Mouse (Mus musculus) adrenal gland, postnatal 4 days (tissue): ENCODE data around the gene Ncbp3. TPM values are rescaled to one million over a fixed set of nuclear protein-coding genes. Genes with fewer than 3 reads are reported as not detected.

Experiments used
- DNase-seq, 2 experiments: peaks; one replicate each; pipeline ENCODE4 v3.0.0; 2021 to 2022; ENCODE audit warnings: low spot score in 2 of 2, mixed read lengths in 2 of 2
- long read RNA-seq, 2 experiments: library from polyadenylated mRNA; stranded (forward); transcript quantifications; one replicate each; pipeline ENCODE4 v2.0.0; 2021
- total RNA-seq, 2 experiments: library from RNA; stranded (reverse); gene quantifications; 2 replicates each; pipeline ENCODE4 v1.2.3; 2021

Gene Ncbp3
- total RNA-seq: 10 to 100 TPM; 15.2 to 17.2 TPM
- long read RNA-seq, experiment 1, full-length matches to known transcripts: 9 of 13 reads
- long read RNA-seq, experiment 1, partial matches to known transcripts: 3 of 13 reads
- long read RNA-seq, experiment 1, other reads (novel, unspliced or antisense): 1 of 13 reads
- long read RNA-seq, experiment 2, full-length matches to known transcripts: 47 of 66 reads
- long read RNA-seq, experiment 2, partial matches to known transcripts: 8 of 66 reads
- long read RNA-seq, experiment 2, other reads (novel, unspliced or antisense): 11 of 66 reads

DNA sequence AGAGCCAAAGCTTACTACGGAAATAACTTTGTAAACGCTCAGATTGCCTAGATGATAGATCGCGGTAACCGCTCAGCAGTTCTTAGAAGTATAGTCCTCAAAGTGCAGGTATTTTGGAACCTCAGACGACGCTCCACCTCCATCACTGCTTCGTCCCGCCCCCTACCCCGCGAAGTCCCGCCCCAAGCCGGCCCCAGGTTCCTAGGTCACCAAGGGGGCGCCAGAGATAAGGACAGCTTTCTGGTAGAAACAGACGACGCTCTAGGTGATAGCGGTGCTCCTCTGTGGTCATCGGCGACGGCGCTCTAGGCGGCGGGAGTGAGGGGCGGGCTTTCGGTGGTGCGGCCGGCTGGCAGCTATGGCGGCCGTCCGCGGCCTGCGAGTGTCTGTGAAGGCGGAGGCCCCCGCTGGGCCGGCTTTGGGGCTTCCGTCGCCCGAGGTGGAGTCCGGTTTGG is at the start of gene Ncbp3:
Ncbp3 (plus strand) TSS at position 242 of the 455 bp plus-strand sequence.
- peak; percentile 89 to 99 for DNase-seq

DNA sequence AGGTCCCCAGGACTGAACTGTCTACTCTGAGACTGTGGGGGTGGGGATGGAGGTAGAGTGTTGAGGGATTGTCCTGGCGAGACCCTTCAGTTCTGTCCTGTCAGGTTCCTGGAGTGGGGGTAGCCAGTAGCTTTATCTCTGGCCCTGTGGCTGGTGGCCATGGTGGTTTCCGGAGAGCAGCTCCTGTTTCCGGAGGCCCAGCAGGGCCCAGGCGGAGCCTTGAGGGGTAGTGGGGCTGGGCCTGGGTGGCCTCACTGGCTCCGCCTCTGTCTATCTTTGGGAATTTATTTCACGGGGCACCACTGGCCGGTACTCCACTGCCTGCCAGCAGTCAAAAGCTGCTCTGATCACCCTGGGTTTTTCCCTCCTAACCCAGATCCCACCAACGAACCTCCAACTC is 48.8 kb upstream of the Ncbp3 start, which contains the start of gene P2rx1:
P2rx1 (plus strand) TSS at position 333 of the 400 bp plus-strand sequence.
- no peak for DNase-seq

DNA sequence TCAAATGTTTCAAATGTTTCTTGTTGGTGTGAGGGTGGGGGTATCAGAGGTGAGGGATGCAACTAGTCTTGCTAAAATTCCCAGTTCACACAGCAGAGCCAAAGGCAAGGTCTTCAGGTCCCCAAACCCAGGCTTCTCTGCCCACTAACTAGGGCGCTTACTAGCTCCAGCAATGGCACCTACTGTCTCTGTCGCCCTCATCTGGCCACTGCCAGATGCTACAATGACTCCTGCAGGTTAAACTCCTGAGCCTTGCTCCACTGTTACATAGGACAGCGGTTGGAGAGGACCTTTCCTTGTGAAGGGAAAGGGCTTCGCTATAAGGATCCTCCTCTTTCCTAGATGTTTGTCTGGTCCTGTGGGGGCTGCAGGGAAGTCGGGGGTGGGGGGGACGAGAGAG is 46.6 kb upstream of the Ncbp3 start:
- DNase-seq: peak in 1 of 2 experiments; percentile 46

DNA sequence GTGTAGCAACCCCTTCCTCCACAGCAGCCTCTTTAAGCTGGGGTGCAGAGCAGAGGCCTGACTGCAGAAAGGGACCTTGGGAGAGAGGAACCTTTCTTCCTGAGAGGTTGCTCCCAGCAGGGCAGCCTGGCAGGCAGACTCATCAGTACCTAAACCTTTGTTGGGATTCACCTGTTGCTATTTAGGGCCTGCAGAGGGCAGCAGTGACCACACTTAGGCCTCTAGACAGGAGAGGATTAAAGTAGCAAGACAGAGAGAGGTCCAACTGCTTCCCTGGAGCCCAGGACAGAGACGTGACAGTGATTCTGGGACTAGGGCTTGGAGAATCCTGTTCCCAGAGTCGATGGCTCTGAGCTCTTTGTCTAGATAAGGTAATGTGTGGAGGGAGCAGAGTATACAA is 41.2 kb upstream of the Ncbp3 start:
- DNase-seq: no peak

DNA sequence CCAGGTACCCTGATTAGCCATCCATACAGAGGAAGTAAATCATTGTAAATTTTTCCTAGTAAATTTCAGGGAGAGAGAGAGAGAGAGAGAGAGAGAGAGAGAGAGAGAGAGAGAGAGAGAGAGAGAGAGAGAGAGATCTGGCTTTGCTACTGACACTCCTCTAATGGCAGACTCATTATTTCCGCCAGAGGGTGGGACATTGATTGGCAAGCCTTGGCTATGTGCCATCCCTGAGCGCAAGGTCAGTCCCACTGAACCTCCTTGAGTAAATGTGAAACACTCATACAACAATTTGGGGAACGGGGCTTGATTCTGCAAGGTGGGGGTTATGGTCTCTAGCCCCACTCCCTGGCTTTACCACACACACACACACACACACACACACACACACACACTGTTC is 40.5 kb upstream of the Ncbp3 start:
- DNase-seq: no peak

DNA sequence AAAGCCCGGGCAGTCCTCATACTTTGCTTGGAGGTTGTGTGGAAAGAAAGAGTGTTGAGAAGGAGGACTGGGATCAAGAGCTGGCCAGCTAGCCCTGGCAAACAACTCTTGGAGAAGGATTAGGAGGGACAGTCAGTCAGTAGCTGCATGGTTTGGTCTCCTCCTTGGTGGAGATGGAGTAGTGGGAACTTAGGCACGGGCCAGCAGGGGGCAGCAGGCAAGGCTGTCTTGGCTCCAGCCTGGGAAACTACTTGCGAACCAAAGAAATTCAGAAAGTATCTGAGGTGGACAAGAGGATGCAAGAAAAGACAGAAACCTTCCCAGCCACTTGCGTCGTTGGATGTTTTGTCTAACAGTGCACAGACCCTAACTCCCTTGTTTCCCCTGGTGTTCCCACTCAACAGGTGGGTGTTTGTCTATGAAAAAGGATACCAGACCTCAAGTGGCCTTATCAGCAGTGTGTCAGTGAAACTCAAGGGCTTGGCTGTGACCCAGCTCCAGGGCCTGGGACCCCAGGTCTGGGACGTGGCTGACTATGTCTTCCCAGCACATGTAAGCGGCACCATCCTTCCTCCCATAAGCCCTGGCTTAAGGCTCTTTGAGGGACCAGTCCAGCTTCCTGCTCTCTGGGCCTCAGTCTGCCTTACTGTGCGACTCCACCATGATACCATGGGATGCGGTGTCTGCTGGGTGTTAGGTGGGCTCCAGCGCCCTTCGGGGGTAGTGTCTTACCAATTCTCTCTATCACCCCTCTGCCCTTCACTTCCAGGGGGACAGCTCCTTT is 39.7 kb upstream of the Ncbp3 start:
- no peak for DNase-seq

DNA sequence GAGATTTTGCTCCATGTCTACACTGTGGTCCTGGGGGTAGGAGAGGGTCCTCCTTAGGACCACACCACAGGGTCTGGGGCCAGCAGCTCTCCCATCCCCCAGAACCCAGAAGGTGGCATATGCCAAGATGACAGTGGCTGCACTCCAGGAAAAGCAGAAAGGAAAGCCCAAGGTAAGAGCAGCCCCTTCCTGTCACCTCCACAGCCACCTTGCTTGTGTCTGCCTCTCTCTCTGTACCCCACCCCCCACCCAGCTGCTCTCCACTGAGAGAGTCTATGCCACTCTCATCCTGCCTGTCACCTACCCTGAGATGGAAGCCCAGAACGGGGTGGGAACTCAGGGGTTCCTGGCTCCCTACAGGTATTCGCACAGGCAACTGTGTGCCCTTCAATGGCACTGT is 38.8 kb upstream of the Ncbp3 start:
- DNase-seq: no peak

DNA sequence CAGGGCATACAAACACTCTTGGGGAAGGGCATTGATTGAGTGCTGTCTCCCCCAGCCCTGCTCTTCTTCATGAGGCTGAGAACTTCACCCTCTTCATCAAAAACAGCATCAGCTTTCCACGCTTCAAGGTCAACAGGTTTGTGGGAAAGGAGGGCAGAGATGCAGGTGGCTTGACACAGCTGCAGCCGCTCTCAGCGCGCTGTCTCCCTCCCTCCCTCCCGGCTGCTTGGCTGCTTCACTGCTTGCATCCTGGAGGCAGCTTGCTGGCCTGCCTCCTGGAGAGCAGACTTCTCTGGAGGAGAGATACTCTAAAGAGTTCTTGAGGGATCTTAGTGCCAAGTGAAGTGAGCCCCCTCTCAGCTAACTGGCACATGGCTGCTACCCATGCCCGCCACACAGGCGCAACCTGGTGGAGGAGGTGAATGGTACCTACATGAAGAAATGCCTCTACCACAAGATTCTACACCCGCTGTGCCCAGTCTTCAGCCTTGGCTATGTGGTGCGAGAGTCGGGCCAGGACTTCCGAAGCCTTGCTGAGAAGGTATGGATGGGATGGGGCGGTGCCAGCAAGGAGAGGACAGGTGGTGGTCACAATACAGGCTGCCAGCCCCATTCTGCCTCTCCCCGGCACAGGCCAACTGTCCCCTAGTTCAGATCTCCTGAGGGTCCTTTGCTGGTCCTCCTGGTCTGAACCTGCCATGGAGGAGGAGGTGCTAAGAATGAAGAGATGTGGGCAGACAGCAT is 37.9 kb upstream of the Ncbp3 start:
- no peak for DNase-seq

DNA sequence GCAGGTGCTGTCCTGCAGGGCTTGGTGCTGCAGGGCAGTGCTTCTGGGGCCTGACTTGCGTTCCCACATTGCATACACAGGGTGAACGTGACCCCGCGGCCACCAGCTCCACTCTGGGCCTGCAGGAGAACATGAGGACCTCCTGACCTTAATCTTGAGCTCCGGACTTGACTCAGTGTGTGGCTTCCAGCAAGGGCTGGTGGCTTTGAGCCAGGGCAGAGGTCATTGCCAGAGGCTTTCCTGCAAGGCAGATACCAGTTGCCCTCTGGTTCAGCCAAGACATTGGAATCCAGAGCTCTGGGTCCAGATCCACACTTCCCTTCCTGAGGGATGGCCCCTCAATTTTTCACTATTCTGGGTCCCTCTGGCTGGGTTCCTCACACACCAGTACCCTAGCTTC is 33.6 kb upstream of the Ncbp3 start:
- DNase-seq: no peak

DNA sequence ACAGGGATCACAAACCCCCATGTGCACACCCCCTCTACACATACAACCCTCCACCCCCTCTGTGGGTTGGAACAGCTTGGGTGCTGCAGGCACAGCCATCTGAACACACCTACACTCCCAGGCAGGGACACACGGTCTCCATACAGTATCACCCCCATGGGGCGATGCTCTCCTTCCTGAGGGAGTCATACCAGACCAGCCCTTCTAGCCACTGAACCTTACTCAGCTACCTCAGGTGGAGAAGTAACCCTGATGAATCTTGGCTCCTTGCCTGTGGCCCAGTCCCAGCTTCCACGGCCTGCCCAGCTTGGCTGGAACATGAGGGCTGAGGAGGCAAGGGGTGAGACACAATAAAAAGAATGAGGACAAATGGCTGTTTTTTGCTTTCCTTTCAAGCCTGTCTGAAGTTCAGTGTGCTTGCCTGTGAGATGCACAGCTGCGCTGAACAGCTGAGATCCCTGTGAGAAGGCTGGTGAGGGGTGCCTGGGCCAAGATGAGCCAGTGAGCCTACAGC is 32.7 kb upstream of the Ncbp3 start:
- no peak for DNase-seq

DNA sequence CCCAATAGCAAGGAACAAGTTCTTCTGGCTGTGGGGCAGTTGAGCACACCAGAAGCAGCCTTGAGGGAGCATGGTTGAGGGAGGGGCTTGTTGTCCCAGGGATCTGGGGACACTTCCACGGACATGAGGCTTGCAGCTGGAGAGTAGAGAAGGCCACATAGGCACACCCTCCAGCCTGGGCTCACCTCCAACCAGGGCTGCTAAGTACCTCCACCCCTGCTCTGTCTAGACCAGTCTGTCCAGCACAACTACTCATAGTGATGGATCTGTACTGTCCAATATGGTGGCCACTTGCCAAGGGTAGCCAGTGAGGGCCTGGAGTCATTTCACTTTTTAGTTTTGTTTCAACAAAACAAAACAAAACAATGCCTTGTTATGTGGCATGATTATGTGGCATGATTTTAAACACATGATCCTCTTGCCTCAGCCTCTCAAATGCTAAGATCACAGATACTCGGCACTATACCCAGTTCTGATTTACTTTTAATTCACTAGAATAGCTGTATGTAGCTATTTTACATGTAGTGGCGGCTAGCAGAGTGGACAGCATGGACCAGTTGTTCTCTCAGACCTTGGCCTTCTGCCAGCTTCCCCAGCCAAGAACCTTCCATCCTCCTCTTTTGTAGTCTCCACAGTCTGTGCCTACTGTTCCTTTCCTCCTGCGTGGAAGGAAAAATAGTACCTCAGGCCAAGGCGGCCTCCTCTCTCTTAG is 32.0 kb upstream of the Ncbp3 start:
- DNase-seq: no peak

DNA sequence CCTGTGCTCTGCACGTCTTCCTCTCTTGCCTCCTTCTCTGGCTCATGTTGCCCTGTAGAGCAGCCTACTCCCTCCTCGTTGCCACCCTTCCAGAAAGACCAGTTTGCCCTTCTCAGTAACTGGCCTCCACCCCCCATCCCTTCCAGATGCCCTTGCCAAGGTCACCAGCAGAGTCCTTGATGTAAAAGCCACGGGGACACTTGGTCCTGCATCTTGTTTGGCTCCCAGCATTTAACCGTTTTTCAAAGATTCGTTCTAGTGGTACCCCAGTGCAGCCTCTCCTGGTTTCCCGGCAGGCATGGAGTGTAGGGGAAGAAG is 31.5 kb upstream of the Ncbp3 start:
- DNase-seq: no peak

DNA sequence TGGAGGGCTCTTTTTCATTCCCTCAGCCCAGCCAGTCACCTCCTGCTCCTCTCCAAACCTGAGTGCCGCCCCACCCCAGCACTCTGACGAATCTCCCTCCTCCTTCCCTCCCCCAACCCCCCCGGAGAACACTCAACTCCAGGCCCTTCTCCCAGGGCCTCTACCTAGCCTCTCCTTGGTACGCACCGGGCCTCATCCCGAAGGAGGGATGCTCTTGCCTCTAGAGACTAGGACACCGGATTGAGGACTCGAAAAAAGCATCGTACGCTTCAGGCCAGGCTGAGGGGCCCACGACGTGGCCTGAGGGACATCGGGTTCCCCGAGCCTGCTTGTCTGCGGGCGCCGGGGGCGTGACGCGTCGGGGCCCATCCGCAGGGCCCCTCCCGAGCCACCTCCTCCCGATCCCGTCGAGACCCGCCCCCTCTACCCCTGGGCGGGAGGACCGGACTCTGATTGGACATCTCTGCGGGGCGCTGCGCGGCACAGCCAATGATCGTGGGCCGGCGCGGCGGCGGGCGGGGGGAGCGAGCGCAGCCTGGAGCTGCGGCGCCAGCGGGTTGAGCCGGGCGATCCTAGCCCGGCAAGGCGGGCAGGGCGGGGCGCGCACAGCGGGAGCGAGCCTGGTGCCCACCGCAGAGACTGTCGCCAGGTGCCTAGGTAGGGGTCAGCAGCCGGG is 29.0 kb upstream of the Ncbp3 start, which contains the start of gene Camkk1:
Camkk1 (plus strand) TSS at position 538 of the 676 bp plus-strand sequence.
- DNase-seq: peak; percentile 81 to 83

DNA sequence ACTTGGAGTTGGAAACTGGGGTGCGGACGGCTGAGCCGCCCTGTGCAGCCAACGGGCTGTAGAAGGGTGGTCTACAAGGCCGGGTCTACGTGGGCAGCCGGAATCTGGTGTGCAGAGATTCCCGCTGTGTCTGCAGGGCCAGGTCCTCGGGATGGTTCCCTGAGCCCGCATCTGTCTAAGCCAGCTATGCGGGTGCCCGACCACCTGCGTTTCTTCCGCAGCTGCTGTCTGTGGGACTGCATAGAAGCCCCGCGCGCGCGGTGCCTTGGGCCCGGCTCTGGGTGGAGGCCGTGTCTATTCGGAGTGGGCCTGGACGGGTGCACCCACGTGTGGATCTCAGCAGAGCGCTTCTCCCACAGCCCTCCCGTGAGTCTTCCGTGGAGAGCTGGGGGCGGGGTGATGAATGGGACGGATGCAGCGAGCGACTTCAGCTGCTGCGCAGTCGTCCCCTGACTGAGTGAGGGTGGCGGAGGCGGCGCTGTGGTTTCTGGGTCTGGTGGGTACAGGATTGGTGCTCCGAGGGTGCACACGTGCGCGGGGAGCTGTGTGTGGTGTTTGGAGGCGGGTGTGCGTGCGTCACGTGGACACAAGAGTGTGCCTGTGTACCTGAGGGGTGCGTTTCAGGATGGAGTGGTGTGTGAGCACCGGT is 28.3 kb upstream of the Ncbp3 start:
- DNase-seq: no peak

DNA sequence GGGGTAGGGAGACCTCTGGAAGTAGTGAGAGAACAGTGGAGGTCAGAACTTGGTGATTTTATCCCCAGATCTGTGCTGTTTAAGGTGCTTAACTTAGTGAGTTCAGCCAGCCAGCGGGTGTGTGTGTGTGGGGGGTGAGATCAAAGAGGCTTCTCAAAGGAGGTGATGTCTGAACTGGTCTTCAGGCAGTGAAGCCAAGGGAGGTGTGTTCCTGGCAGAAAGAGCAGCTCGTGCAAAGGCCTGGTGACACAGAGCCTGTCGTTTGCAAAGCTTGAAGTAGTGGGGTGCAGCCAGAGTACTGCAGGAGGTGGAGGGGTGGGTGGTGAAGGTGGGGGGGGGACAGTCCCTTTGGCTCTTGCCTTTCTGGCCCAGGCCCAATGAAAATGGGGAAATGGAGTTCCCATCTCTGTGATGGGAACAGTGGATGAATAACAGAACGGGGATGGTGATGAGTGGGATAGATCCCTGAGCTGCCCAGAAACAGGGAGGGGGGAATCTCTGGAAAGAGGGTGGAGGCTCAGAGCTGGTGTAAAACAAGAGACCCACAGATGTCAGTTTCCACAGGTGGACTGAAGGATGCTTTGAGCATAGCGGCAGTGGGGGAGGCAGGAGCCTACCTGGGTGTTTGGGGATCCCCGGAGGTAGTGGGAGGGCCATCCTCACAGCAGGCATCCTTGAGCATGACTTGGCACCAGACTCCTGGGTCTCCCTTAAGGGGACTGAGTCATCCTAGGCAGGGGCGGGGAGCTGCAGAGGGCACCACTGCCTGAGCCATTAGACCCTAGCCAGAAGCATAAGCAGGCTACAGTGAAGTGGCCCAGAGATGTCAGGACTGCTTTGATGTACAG is 26.4 kb upstream of the Ncbp3 start:
- DNase-seq: no peak

DNA sequence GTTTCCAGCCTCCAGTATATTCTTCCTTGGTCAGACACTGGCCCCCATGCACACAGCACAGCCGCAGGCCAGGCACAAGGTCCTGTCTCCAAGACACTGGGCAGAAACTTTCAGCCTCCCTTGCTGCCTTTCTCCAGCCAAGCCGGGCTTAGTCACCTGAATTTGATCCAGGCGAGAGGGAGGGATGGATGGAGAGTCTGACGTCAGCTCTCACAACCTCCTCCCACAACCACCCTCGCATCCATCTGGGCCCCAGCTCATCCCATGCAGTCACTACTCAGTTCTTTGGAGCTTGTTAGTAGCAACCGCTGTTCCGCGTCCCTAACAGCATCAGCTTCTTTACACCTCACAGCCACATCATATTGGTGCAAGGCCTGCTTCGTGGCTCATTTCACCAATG is 24.5 kb upstream of the Ncbp3 start:
- DNase-seq: no peak

DNA sequence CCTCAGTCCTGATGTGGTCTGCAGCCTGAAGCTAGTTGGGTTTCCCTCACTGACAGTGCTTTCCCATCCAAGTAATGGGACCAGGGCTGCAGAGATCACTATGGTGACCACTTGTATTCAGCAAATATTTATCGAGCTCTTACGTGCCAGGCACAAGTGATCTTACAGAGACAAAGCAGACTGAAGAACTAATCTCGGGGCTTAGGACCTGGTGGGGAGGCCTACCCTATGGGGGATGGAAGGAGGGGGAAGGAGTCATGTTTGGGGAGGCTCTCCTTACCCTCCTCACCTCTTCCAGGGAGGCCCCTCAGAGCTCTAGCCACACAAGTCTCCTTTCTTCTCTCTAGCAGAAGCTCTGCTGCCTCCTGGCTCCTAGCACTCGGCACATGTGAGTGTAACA is 23.8 kb upstream of the Ncbp3 start:
- no peak for DNase-seq

DNA sequence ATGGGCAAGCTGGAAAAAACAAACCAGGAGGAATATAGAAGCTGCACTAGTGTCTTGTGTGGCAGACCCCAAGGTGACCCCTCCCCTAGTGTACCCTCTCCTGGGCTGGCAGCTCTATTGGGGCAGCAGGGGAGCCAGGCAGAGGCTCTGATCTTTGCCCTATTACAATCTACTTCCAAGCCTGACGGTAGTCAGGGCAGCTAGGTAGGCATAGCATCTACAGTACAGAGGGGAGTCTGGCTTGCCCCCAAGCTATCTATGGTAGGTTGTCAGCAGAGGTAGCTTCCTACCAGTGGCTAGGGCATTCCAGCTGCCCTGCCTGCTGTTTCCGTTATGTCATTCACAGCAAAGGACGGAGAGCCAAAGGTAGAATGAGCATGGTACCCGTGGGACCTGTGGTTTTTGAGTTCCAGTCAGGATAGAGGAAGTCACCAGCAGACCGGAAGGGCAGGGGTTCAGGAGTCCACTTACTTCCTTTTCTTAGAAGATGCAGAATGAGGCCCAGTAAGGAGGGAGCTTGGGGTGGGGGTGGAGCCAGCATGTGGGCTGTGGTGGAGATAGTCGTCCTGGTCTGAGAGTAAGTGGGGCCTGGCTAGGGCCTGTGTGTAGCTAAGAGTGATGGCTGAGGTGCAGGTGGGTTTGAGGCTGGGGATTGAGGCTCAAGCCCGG is 23.2 kb upstream of the Ncbp3 start:
- DNase-seq: no peak

DNA sequence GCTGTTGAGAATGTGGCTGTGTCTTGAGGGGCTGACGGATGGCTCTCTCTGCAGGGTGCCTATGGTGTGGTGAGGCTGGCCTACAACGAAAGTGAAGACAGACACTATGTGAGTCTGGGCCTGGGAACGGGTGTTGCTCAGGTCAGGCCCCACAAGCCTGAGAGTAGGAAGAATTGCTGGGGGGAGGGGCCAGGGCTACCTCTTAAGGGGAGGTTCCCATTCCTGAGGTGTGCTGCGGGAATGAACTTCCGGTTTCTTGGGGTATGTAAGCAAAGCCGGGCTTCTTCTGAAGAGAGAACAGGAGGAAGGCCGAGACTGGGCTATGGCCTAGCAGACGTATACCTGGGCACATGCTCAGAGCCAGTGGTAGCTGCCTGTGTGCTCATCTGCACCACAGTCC is 20.6 kb upstream of the Ncbp3 start:
- no peak for DNase-seq
